Mouse (Mus musculus) kidney, adult 2 months (tissue): ENCODE measurements at regions not wholly inside any gene's neighbourhood (a gene's known extent, or its start where the extent isn't known, plus 50 kb on each side); places are given as distances from the start of the nearest gene placed in this dataset.

Experiments
- CTCF ChIP-seq: fragments of 200-500 bp; conservative IDR thresholded peaks from 2 replicates; pipeline ENCODE4 v1.5.1; 2011; ENCODE audit warnings: low read depth, mild to moderate bottlenecking, control low read depth, low read length, moderate library complexity, mixed read lengths; ENCODE audit not compliant: insufficient read depth, insufficient read length
- POLR2A ChIP-seq: fragments of 200-500 bp; IDR thresholded peaks from one replicate; pipeline ENCODE4 v1.6.1; 2011; ENCODE audit warnings: low read depth, low read length, control low read depth

- no peak for TF ChIP-seq CTCF
- no peak for TF ChIP-seq POLR2A
Measured at GRCm38 (mm10) chr14:99366281-99366987, 67.9 kb downstream of the Klf5 start.
